Mouse (Mus musculus) T-helper 1 cell (primary cell): Measurements from ENCODE around the gene Crhr2.

Source experiments
- in situ Hi-C: fragments of 300-600 bp; cut with MboI, MseI; formaldehyde crosslinking; loops from one replicate; pipeline ENCODE4 v1.15.1; 2025; ENCODE audit warnings: high pct_unique_total_duplicates

The Crhr2 gene

GRCm38 (mm10) chr6:55132794-55133193 lies at the start of gene Crhr2:
Gene Crhr2, minus strand, starts transcription at chr6:55133016.
- in situ Hi-C loops, result no loop called here

GRCm38 (mm10) chr6:55179560-55179959 lies 46.7 kb upstream of the Crhr2 start:
- in situ Hi-C loops, result loop anchor here (5.0 kb wide), 1 partner anchor 257 kb away; no protein-coding TSS in a partner anchor

- in situ Hi-C loops, result loop anchor here (5.0 kb wide), 1 partner anchor 255 kb away; no protein-coding TSS in a partner anchor
These were observed 44.4 kb upstream of the Crhr2 start for GRCm38 (mm10) chr6:55177060-55177732.

GRCm38 (mm10) chr6:55175892-55176291 lies 43.1 kb upstream of the Crhr2 start:
- in situ Hi-C loops, result loop anchor here (5.0 kb wide), 1 partner anchor 254 kb away; no protein-coding TSS in a partner anchor

GRCm38 (mm10) chr6:55175456-55175855 lies 42.6 kb upstream of the Crhr2 start:
- in situ Hi-C loops, result loop anchor here (5.0 kb wide), 1 partner anchor 253 kb away; no protein-coding TSS in a partner anchor

- in situ Hi-C loops, result loop anchor here (5.0 kb wide), 1 partner anchor 252 kb away; no protein-coding TSS in a partner anchor
These were observed 41.9 kb upstream of the Crhr2 start, which contains the start of gene Inmt for GRCm38 (mm10) chr6:55174741-55175181. Gene Inmt, minus strand, starts transcription at chr6:55175043.

- in situ Hi-C loops, result no loop called here
These were observed 41.1 kb upstream of the Crhr2 start for GRCm38 (mm10) chr6:55173941-55174349.

- in situ Hi-C loops, result no loop called here
These were observed 40.4 kb upstream of the Crhr2 start for GRCm38 (mm10) chr6:55173171-55173570.

GRCm38 (mm10) chr6:55171638-55172037 lies 38.8 kb upstream of the Crhr2 start:
- in situ Hi-C loops, result no loop called here

- in situ Hi-C loops, result loop anchor here (5.0 kb wide), 1 partner anchor 153 kb away; no protein-coding TSS in a partner anchor
These were observed 37.0 kb upstream of the Crhr2 start for GRCm38 (mm10) chr6:55169818-55170217.

- in situ Hi-C loops, result loop anchor here (5.0 kb wide), 1 partner anchor 150 kb away; no protein-coding TSS in a partner anchor
These were observed 34.1 kb upstream of the Crhr2 start for GRCm38 (mm10) chr6:55166777-55167463.

- in situ Hi-C loops, result no loop called here
These were observed 30.3 kb upstream of the Crhr2 start for GRCm38 (mm10) chr6:55163046-55163584.

GRCm38 (mm10) chr6:55161311-55161761 lies 28.5 kb upstream of the Crhr2 start:
- in situ Hi-C loops, result no loop called here

- in situ Hi-C loops, result no loop called here
These were observed 26.4 kb upstream of the Crhr2 start for GRCm38 (mm10) chr6:55159256-55159655.

- in situ Hi-C loops, result no loop called here
These were observed 19.4 kb upstream of the Crhr2 start for GRCm38 (mm10) chr6:55152226-55152625.

GRCm38 (mm10) chr6:55146138-55146537 lies 13.3 kb upstream of the Crhr2 start:
- in situ Hi-C loops, result no loop called here

- in situ Hi-C loops, result no loop called here
These were observed 12.5 kb upstream of the Crhr2 start for GRCm38 (mm10) chr6:55145285-55145684.

GRCm38 (mm10) chr6:55138343-55138742 lies 5.5 kb upstream of the Crhr2 start:
- in situ Hi-C loops, result no loop called here

GRCm38 (mm10) chr6:55133425-55133824 lies 609 bp upstream of the Crhr2 start:
- in situ Hi-C loops, result no loop called here

- in situ Hi-C loops, result no loop called here
These were observed 1.5 kb downstream of the Crhr2 start for GRCm38 (mm10) chr6:55131301-55131700.

GRCm38 (mm10) chr6:55130631-55131030 lies 2.2 kb downstream of the Crhr2 start:
- in situ Hi-C loops, result no loop called here

- in situ Hi-C loops, result no loop called here
These were observed 4.4 kb downstream of the Crhr2 start for GRCm38 (mm10) chr6:55128391-55128790.
